Mouse (Mus musculus): Measurements from ENCODE around the gene Apoa1. TPM values are rescaled to one million over a fixed set of nuclear protein-coding genes. Genes with fewer than 3 reads are reported as not detected.

Apoa1 gene
- polyA plus RNA-seq, 1 experiment from 2014 or later: 1.2 TPM

DNA sequence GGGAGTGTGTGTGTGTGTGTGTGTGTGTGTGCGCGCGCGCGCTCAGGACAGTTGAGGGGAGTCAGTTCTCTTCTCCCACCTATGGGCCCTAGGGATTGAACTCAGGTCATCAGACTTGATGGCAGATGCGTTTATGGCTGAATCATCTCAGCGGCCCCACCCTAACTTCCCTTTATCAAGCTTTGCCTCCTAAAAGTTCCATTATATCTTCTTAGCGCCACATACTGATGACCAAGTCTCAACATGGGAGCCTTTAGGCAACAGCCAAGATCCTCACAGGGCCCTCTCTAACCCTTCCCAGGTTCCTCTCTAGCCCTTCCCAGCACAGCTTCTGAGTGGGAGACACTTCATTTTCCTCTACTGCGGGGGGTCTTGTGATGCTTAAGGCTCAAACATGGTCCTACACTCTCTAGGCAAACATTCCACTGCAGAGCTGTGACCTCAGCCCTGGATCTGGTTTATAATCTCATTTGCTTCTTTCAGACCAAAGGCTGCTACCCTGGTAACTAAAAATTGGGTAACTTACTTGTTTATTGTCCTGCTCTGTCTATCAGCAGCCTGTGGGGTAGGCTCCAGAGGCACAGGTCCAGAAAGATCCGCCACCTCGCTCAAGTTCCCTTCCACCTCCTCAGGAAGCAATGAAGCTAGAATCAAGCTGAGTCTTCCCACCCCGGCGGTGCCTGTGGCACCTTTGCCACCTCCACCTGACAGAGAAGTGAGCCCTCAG, 11.5 kb upstream of the Apoa1 start:
- Histone ChIP-seq H3K36me3 (ENCODE audit: poor library complexity, severe bottlenecking) (peaks cover 58% of the 10 kb centered on the region), H3K9ac (no peak overlapping the region), H3K4me2 (no peak overlapping the region), H3K4me3 (no peak overlapping the region), H3K27ac (no peak overlapping the region), H3K4me1 (no peaks in the 10 kb centered on the region), H3K27me3 (no peaks in the 10 kb centered on the region), H3K9me3 (replicated peaks) (no peaks in the 10 kb centered on the region)
- ATAC-seq: no peak
- WGBS: 96% methylated on average over 13 of the region's 13 CpGs

DNA sequence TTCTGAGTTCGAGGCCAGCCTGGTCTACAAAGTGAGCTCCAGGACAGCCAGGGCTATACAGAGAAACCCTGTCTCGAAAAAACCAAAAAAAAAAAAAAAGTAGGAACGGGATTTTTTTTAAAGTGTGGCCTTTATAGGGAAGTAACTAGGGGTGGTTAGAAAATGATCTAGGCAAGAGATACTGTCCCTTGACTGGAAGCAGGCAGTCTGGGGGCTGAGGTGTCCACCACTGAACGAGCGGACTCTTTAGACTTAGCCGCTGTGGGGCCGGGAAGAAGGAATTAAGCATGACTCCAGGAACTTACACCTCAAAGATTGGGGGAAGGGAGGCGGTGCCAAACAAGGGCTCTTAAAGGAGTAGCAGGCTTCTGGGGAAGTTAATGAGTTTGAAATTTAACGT, 10.2 kb upstream of the Apoa1 start:
- peaks cover 56% of the 10 kb centered on the region for H3K36me3 ChIP-seq (ENCODE audit: poor library complexity, severe bottlenecking)
- no peak for ATAC-seq
- 83% methylated on average over 9 of the region's 9 CpGs for WGBS

DNA sequence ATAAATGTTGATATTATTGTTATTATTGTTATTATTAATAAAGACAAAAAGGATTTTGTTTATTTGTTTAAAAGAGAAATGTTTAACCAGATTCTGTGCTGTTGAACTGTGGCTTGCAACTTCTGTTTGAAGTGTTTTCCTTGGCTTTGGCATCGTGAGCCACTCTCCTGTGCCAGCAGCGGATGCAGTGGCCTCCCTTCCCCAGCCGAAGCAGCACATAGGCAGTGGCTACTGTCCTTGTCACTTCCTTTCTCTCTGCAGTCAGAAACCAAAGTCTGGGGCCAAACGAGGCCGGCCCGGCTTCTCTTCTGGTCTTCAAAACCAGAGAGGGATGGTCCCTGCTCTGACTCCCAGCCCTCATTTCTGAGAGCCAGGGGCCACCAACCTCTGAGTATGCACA, 5.3 kb upstream of the Apoa1 start:
- WGBS: 90% methylated on average over 6 of the region's 6 CpGs
- H3K36me3 ChIP-seq (ENCODE audit: poor library complexity, severe bottlenecking): peaks cover 38% of the 10 kb centered on the region
- no peaks in the 10 kb centered on the region for H3K27me3 ChIP-seq
- H3K4me3 ChIP-seq: no peak overlapping the region
- no peak overlapping the region for H3K27ac ChIP-seq
- no peak overlapping the region for H3K9ac ChIP-seq
- no peak overlapping the region for H3K4me2 ChIP-seq
- no peak for ATAC-seq
- no peaks in the 10 kb centered on the region for H3K4me1 ChIP-seq
- no peaks in the 10 kb centered on the region for H3K9me3 ChIP-seq (replicated peaks)

More for the DNA sequence above, 10.2 kb upstream of the Apoa1 start:
- Histone ChIP-seq H3K9me3 (replicated peaks) (no peaks in the 10 kb centered on the region), H3K27me3 (no peaks in the 10 kb centered on the region), H3K4me1 (no peaks in the 10 kb centered on the region), H3K4me2 (no peak overlapping the region), H3K27ac (no peak overlapping the region), H3K9ac (no peak overlapping the region), H3K4me3 (no peak overlapping the region)

DNA sequence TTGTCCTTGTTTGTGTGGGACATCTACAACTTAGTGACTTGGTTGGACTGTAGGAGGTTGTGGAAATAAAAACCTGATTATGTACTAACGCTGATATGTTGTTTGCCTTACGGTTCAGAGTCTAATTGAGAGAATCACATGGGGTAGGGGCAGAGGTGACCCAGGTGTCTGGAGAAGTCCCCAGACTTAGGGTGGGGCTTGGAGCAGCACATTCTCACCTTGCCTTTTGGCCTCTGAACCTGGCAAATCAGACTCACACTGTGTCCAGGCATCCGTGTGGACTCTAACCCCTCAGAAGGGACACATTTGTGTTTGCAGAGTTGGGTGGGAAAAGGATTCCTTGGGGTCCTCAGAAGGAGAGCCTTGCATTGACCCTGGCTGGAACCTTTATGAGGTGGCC, 4.3 kb upstream of the Apoa1 start:
- Histone ChIP-seq H3K9me3 (replicated peaks) (no peaks in the 10 kb centered on the region), H3K4me2 (no peak overlapping the region), H3K36me3 (ENCODE audit: poor library complexity, severe bottlenecking) (peaks cover 38% of the 10 kb centered on the region), H3K4me3 (no peak overlapping the region), H3K27me3 (0 out of 2 replicates have a peak, but pooled peaks cover 3% of the 10 kb centered on the region), H3K4me1 (no peaks in the 10 kb centered on the region), H3K27ac (no peak overlapping the region), H3K9ac (no peak overlapping the region)
- no peak for ATAC-seq
- 92% methylated on average over 3 of the region's 3 CpGs for WGBS

DNA sequence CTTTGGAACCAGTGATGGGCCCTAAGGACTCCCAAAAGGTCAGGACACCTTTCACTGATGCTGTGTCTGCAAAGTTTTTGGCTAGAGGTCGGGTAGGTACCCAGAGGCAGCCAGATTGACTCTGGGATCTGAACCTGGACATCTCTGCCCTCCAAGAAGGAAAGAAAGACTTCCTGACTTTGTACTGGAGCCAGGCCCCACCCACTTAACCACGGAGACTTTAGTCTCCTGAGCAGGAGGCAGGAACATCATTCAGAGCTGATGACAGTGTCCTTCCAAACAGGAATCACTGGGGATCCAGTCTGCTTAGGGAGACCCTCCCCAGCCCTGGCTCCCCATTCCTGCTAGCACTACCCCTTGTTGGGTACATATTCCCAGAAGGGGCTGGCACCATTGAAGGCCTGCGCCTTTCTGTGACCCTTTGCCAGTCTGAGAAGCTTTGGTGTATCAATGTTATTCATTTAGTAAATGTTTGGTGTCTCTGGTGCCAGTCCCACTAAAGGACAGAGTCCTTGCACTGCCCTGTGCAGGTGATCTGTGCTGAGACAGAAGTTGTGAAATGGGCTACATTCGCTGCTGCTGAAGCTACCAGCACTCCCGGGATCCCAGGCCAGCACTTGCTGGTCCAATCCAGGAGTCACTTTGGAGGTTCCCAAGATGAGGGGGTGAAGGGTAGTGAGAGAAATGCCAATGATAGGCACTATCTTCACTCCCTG, 3.3 kb upstream of the Apoa1 start:
- Histone ChIP-seq H3K27me3 (0 out of 2 replicates have a peak, but pooled peaks cover 4% of the 10 kb centered on the region), H3K36me3 (ENCODE audit: poor library complexity, severe bottlenecking) (peaks cover 31% of the 10 kb centered on the region), H3K4me3 (no peak overlapping the region), H3K9ac (no peak overlapping the region), H3K4me1 (no peaks in the 10 kb centered on the region), H3K4me2 (no peak overlapping the region), H3K9me3 (replicated peaks) (no peaks in the 10 kb centered on the region), H3K27ac (no peak overlapping the region)
- WGBS: 66% methylated on average over 5 of the region's 5 CpGs
- ATAC-seq: no peak

DNA sequence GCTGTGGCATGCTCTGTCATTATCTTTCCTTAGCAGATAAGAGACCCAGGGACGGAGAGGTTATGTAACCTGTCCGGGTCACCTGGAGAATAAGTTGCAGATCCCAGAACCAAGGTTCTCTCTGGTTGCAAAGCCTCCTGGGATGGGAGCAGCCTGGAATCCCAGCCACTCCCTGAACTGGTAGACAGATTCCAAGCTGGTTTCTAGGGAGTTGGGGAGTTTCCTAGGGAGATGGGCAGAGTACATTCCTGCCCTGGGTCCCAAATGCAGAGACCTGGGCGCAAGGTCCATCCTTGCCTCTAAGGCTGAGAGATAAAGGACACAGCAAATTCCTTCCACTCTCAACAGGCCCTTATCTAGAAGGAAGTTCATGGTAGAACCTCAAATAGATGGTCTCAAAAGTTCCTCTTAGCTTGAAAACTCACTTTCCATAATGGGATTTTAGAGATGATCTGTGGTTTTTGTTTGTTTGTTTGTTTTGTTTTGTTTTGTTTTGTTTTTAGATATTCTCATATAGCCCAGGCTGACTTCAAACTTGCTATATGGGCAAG, 1.2 kb upstream of the Apoa1 start:
- H3K4me3 ChIP-seq: no peak overlapping the region
- H3K9me3 ChIP-seq (replicated peaks): no peaks in the 10 kb centered on the region
- H3K9ac ChIP-seq: no peak overlapping the region
- peaks cover 11% of the 10 kb centered on the region for H3K36me3 ChIP-seq (ENCODE audit: poor library complexity, severe bottlenecking)
- peaks cover 9% of the 10 kb centered on the region; the same call in 1 of the 2 replicates for H3K4me1 ChIP-seq
- H3K27me3 ChIP-seq: 0 out of 2 replicates have a peak, but pooled peaks cover 10% of the 10 kb centered on the region
- no peak overlapping the region for H3K4me2 ChIP-seq
- 88% methylated on average over 3 of the region's 3 CpGs for WGBS
- no peak overlapping the region for H3K27ac ChIP-seq
- no peak for ATAC-seq

DNA sequence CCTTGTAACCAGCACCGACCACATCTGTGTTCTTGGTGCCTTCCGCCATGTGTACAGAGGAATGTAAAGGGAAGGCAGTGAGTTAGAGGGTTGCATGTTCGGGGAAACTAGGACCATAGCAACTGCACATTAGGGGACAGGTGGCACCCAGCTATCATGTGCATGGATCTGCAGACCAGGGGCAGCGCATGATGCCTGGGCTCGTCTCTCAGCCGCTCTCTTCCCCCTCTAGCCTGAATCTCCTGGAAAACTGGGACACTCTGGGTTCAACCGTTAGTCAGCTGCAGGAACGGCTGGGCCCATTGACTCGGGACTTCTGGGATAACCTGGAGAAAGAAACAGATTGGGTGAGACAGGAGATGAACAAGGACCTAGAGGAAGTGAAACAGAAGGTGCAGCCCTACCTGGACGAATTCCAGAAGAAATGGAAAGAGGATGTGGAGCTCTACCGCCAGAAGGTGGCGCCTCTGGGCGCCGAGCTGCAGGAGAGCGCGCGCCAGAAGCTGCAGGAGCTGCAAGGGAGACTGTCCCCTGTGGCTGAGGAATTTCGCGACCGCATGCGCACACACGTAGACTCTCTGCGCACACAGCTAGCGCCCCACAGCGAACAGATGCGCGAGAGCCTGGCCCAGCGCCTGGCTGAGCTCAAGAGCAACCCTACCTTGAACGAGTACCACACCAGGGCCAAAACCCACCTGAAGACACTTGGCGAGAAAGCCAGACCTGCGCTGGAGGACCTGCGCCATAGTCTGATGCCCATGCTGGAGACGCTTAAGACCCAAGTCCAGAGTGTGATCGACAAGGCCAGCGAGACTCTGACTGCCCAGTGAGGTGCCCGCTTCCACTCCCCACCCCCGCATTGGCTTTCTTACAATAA, 1.4 kb downstream of the Apoa1 start:
- Histone ChIP-seq H3K27me3 (0 out of 2 replicates have a peak, but pooled peaks cover 10% of the 10 kb centered on the region), H3K27ac (no peak overlapping the region), H3K9me3 (replicated peaks) (no peaks in the 10 kb centered on the region), H3K9ac (peak overlapping the region; percentile 61), H3K36me3 (ENCODE audit: poor library complexity, severe bottlenecking) (no peaks in the 10 kb centered on the region), H3K4me1 (peaks cover 9% of the 10 kb centered on the region; the same call in 1 of the 2 replicates), H3K4me3 (peak overlapping the region; percentile 42), H3K4me2 (peak overlapping the region; percentile 72)
- peak; percentile 95 for ATAC-seq
- 14% methylated on average over 37 of the region's 37 CpGs for WGBS

DNA sequence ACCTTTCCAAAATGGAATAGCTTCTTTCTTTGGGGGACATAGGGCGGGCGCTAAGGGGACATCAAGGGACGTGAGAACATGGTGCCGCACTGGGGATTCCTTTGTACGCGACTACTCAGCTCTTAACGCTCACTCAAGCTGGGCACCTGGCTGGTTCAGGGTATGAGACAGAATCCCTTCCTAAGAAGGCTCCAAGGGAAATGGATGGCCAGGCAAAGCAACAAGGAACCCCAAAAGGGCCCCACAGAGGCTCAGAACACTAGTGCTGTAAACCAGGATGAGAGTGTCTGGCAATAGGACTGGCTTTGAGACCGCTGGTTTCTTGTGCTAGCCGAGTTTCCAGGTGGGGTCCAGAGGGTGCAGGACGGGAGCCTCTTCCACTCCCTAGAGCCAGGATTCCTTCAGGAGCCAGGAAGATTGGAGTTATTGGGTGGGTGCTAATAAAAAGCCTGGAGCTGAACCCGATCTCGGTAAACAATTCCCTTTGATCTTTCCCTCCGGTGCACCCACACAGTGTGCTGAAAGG, 2.1 kb downstream of the Apoa1 start:
- 15% methylated on average over 13 of the region's 13 CpGs for WGBS
- peak; percentile 33; the same call in 1 of the 2 replicates for ATAC-seq
- Histone ChIP-seq H3K9ac (peak overlapping the region; percentile 61), H3K27ac (no peak overlapping the region), H3K4me3 (peak overlapping the region; percentile 42), H3K4me1 (peaks cover 9% of the 10 kb centered on the region; the same call in 1 of the 2 replicates), H3K27me3 (0 out of 2 replicates have a peak, but pooled peaks cover 10% of the 10 kb centered on the region), H3K36me3 (ENCODE audit: poor library complexity, severe bottlenecking) (no peaks in the 10 kb centered on the region), H3K4me2 (peak overlapping the region; percentile 72), H3K9me3 (replicated peaks) (no peaks in the 10 kb centered on the region)

DNA sequence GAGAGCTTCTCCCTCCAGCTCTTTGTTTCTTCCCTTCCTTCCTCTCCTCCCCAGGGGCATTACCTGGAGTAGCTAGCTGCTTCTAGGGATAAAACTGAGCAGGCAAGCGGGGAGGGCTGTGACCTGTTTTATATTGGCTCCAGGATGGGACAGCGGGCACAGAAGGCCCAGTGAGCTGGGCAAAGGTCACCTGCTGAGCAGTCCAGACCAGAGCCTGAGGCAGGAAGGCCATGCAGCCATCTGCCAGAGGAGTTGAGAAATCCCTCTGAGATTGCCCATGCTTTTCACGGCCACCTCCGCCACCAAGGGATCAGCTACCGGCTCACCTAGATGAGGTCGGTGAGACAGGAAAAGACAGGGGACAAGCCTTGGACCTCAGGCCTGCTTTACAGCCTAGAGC, 6.8 kb downstream of the Apoa1 start:
- Histone ChIP-seq H3K9me3 (replicated peaks) (no peaks in the 10 kb centered on the region), H3K9ac (no peak overlapping the region), H3K36me3 (ENCODE audit: poor library complexity, severe bottlenecking) (no peaks in the 10 kb centered on the region), H3K4me1 (peaks cover 9% of the 10 kb centered on the region; the same call in 1 of the 2 replicates), H3K4me3 (no peak overlapping the region), H3K27me3 (0 out of 2 replicates have a peak, but pooled peaks cover 6% of the 10 kb centered on the region), H3K4me2 (no peak overlapping the region), H3K27ac (no peak overlapping the region)
- 85% methylated on average over 6 of the region's 6 CpGs for WGBS
- no peak for ATAC-seq

DNA sequence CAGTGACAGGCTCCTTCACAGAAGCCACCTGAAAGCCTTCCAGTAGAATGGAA, 7.0 kb downstream of the Apoa1 start, which contains the start of gene Apoc3:
Gene Apoc3 (minus strand): TSS at position 41 of the 53 bp plus-strand sequence.
- no peak for ATAC-seq
- Histone ChIP-seq H3K9ac (no peak within 1 kb of the TSS), H3K27me3 (0 out of 2 replicates have a peak, but pooled peaks cover 6% of the 10 kb centered on the region), H3K4me3 (no peak within 1 kb of the TSS), H3K27ac (no peak within 1 kb of the TSS), H3K4me1 (peaks cover 6% of the 10 kb centered on the region; the same call in 1 of the 2 replicates), H3K36me3 (ENCODE audit: poor library complexity, severe bottlenecking) (no peaks in the 10 kb centered on the region), H3K4me2 (no peak within 1 kb of the TSS), H3K9me3 (replicated peaks) (no peaks in the 10 kb centered on the region)

DNA sequence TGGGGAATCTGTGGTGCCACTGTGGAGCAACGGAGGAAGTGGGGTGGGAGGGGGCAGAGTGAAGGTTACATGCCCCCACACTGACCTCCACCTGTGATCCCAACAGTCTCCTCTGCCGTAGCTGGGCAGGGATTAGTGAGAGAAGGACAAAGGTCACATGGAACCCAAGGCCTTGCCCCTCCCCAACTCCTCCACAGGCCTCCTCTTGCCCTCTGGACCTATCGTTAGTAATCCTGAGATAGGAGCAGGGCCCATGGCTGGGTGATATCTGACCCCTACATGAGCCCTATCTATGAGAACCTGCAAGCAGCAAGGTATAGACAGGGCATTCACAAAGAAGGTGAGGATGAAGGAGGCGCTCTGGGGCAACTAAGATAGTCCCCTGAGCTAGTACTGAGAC, 7.3 kb downstream of the Apoa1 start:
- H3K4me2 ChIP-seq: no peak overlapping the region
- ATAC-seq: no peak
- no peaks in the 10 kb centered on the region for H3K9me3 ChIP-seq (replicated peaks)
- H3K4me1 ChIP-seq: peaks cover 4% of the 10 kb centered on the region; the same call in 1 of the 2 replicates
- 52% methylated on average over 4 of the region's 4 CpGs for WGBS
- no peak overlapping the region for H3K4me3 ChIP-seq
- no peak overlapping the region for H3K27ac ChIP-seq
- H3K9ac ChIP-seq: no peak overlapping the region
- 0 out of 2 replicates have a peak, but pooled peaks cover 6% of the 10 kb centered on the region for H3K27me3 ChIP-seq
- H3K36me3 ChIP-seq (ENCODE audit: poor library complexity, severe bottlenecking): no peaks in the 10 kb centered on the region
